Mouse (Mus musculus) erythroblast, adult 5-6 weeks (primary cell): ENCODE results near the gene Sstr2. TPM values are rescaled to one million over a fixed set of nuclear protein-coding genes. Genes with fewer than 3 reads are reported as not detected.

Experiments used
- ATAC-seq: replicated peaks from 2 replicates; pipeline ENCODE4 v1.8.0; 2016; ENCODE audit warnings: moderate number of reproducible peaks, mild to moderate bottlenecking, moderate TSS enrichment, inconsistent platforms; ENCODE audit not compliant: poor library complexity, low FRiP score, severe bottlenecking
- total RNA-seq, 2 experiments: library from RNA; stranded (forward) in 1 of 2; stranded (reverse) in 1 of 2; fragments of 150-400 nt in 1 of 2; fragments of 200-764, 138-1000 nt in 1 of 2; gene quantifications; 2 replicates each; pipeline versions ENCODE4 v1.2.3 to v1.2.4; 2015 to 2017; ENCODE audit warnings: low replicate concordance in 2 of 2

Gene Sstr2
- 0.63 TPM in 1 of 2 replicates, not detected in the other for total RNA-seq (2015; ENCODE audit: low replicate concordance)
- 0.56 TPM in 1 of 2 replicates, not detected in the other for total RNA-seq (2017; ENCODE audit: low replicate concordance)

GRCm38 (mm10) chr11:113618672-113619419 lies at the start of gene Sstr2:
Gene Sstr2, plus strand, starts transcription at chr11:113619342.
- no peak for ATAC-seq

- ATAC-seq: no peak
Observed at GRCm38 (mm10) chr11:113571616-113572015, 47.5 kb upstream of the Sstr2 start.

- ATAC-seq: no peak
Observed at GRCm38 (mm10) chr11:113572641-113573040, 46.5 kb upstream of the Sstr2 start.

- no peak for ATAC-seq
Observed at GRCm38 (mm10) chr11:113577221-113577620, 41.9 kb upstream of the Sstr2 start.

- ATAC-seq: no peak
Observed at GRCm38 (mm10) chr11:113583879-113584661, 35.1 kb upstream of the Sstr2 start.

- ATAC-seq: no peak
Observed at GRCm38 (mm10) chr11:113586423-113586822, 32.7 kb upstream of the Sstr2 start.

- ATAC-seq: no peak
Observed at GRCm38 (mm10) chr11:113588936-113589335, 30.2 kb upstream of the Sstr2 start.

- ATAC-seq: no peak
Observed at GRCm38 (mm10) chr11:113595144-113595543, 24.0 kb upstream of the Sstr2 start.

GRCm38 (mm10) chr11:113597632-113598031 lies 21.5 kb upstream of the Sstr2 start:
- no peak for ATAC-seq

GRCm38 (mm10) chr11:113600526-113601245 lies 18.5 kb upstream of the Sstr2 start:
- no peak for ATAC-seq

- no peak for ATAC-seq
Observed at GRCm38 (mm10) chr11:113601616-113602343, 17.4 kb upstream of the Sstr2 start.

- no peak for ATAC-seq
Observed at GRCm38 (mm10) chr11:113607556-113607955, 11.6 kb upstream of the Sstr2 start.

GRCm38 (mm10) chr11:113609581-113609980 lies 9.6 kb upstream of the Sstr2 start:
- ATAC-seq: no peak

- no peak for ATAC-seq
Observed at GRCm38 (mm10) chr11:113610266-113610665, 8.9 kb upstream of the Sstr2 start.

- ATAC-seq: no peak
Observed at GRCm38 (mm10) chr11:113611112-113611646, 8.0 kb upstream of the Sstr2 start.

- ATAC-seq: no peak; the same call in 1 of the 2 replicates
Observed at GRCm38 (mm10) chr11:113611664-113612611, 7.2 kb upstream of the Sstr2 start.

- ATAC-seq: no peak
Observed at GRCm38 (mm10) chr11:113614476-113614875, 4.7 kb upstream of the Sstr2 start.
